Mouse (Mus musculus): Measurements from ENCODE around the gene Sirt5. TPM values are rescaled to one million over a fixed set of nuclear protein-coding genes. Genes with fewer than 3 reads are reported as not detected.

The Sirt5 gene
- polyA plus RNA-seq (2014; fragmentation: Nextera tagmentation; extraction: Ambion mirVana) = 14.8 and 18.2 TPM in 2 replicates

GRCm38 (mm10) chr13:43364985-43365824 lies at the start of gene Sirt5:
Sirt5 (plus strand) TSS chr13:43365496.
- Histone ChIP-seq H3K4me1 (ENCODE audit: control insufficient read depth, insufficient read depth, low read length) (no peaks in the 10 kb centered on the region), H3K27ac (replicated peaks; ENCODE audit: low read depth, low read length) (no peak within 1 kb of the TSS; the same call in 1 of the 2 replicates)

GRCm38 (mm10) chr13:43317411-43317810 lies 47.9 kb upstream of the Sirt5 start:
- H3K4me3 ChIP-seq (ENCODE audit: low read depth, low read length) = no peak overlapping the region
- H3K27ac ChIP-seq (replicated peaks; ENCODE audit: low read depth, low read length) = no peak overlapping the region
- H3K4me2 ChIP-seq (ENCODE audit: low read depth, low read length) = no peak overlapping the region
- H3K9me3 ChIP-seq (ENCODE audit: control insufficient read depth, low read length) = no peaks in the 10 kb centered on the region
- peak; percentile 53; the same call in 1 of the 2 replicates for ATAC-seq (ENCODE audit: low read depth)
- DNase-seq (ENCODE audit: low spot score) = peak; percentile 67
- 40% methylated on average over 5 of the region's 5 CpGs for WGBS
- no peaks in the 10 kb centered on the region for H3K27me3 ChIP-seq (replicated peaks; ENCODE audit: control insufficient read depth, insufficient read depth, low read length)
- H3K36me3 ChIP-seq (ENCODE audit: control insufficient read depth, insufficient read depth, low read length) = no peaks in the 10 kb centered on the region
- no peak overlapping the region for H3K9ac ChIP-seq (ENCODE audit: low read depth, low read length)
- H3K4me1 ChIP-seq (ENCODE audit: control insufficient read depth, insufficient read depth, low read length) = no peaks in the 10 kb centered on the region

More at GRCm38 (mm10) chr13:43364985-43365824, at the start of gene Sirt5:
- ATAC-seq (ENCODE audit: low read depth) = peak; percentile 97
- H3K4me3 ChIP-seq (ENCODE audit: low read depth, low read length) = peak within 1 kb of the TSS; percentile 62
- no peaks in the 10 kb centered on the region for H3K27me3 ChIP-seq (replicated peaks; ENCODE audit: control insufficient read depth, insufficient read depth, low read length)
- no peaks in the 10 kb centered on the region for H3K36me3 ChIP-seq (ENCODE audit: control insufficient read depth, insufficient read depth, low read length)
- 14% methylated on average over 41 of the region's 42 CpGs for WGBS
- peak within 1 kb of the TSS; percentile 79 for H3K4me2 ChIP-seq (ENCODE audit: low read depth, low read length)
- peak within 1 kb of the TSS; percentile 76 for H3K9ac ChIP-seq (ENCODE audit: low read depth, low read length)
- no peaks in the 10 kb centered on the region for H3K9me3 ChIP-seq (ENCODE audit: control insufficient read depth, low read length)
- peak; percentile 94 for DNase-seq (ENCODE audit: low spot score)

- DNase-seq (ENCODE audit: low spot score) (no peak), ATAC-seq (ENCODE audit: low read depth) (no peak)
- H3K4me3 ChIP-seq (ENCODE audit: low read depth, low read length) = no peak overlapping the region
- no peak overlapping the region for H3K4me2 ChIP-seq (ENCODE audit: low read depth, low read length)
- H3K9ac ChIP-seq (ENCODE audit: low read depth, low read length) = no peak overlapping the region
- WGBS = 76% methylated on average over 3 of the region's 3 CpGs
- no peaks in the 10 kb centered on the region for H3K27me3 ChIP-seq (replicated peaks; ENCODE audit: control insufficient read depth, insufficient read depth, low read length)
- no peaks in the 10 kb centered on the region for H3K9me3 ChIP-seq (ENCODE audit: control insufficient read depth, low read length)
- no peaks in the 10 kb centered on the region for H3K4me1 ChIP-seq (ENCODE audit: control insufficient read depth, insufficient read depth, low read length)
- no peaks in the 10 kb centered on the region for H3K36me3 ChIP-seq (ENCODE audit: control insufficient read depth, insufficient read depth, low read length)
- H3K27ac ChIP-seq (replicated peaks; ENCODE audit: low read depth, low read length) = no peak overlapping the region
Measured at GRCm38 (mm10) chr13:43319396-43319795, 45.9 kb upstream of the Sirt5 start.

GRCm38 (mm10) chr13:43321492-43321891 lies 43.8 kb upstream of the Sirt5 start:
- no peaks in the 10 kb centered on the region for H3K27me3 ChIP-seq (replicated peaks; ENCODE audit: control insufficient read depth, insufficient read depth, low read length)
- 73% methylated on average over 2 of the region's 2 CpGs for WGBS
- H3K4me1 ChIP-seq (ENCODE audit: control insufficient read depth, insufficient read depth, low read length) = no peaks in the 10 kb centered on the region
- H3K9ac ChIP-seq (ENCODE audit: low read depth, low read length) = no peak overlapping the region
- DNase-seq (ENCODE audit: low spot score) (no peak), ATAC-seq (ENCODE audit: low read depth) (no peak)
- no peaks in the 10 kb centered on the region for H3K36me3 ChIP-seq (ENCODE audit: control insufficient read depth, insufficient read depth, low read length)
- H3K27ac ChIP-seq (replicated peaks; ENCODE audit: low read depth, low read length) = no peak overlapping the region
- no peak overlapping the region for H3K4me3 ChIP-seq (ENCODE audit: low read depth, low read length)
- no peak overlapping the region for H3K4me2 ChIP-seq (ENCODE audit: low read depth, low read length)
- no peaks in the 10 kb centered on the region for H3K9me3 ChIP-seq (ENCODE audit: control insufficient read depth, low read length)

- Histone ChIP-seq H3K27ac (replicated peaks; ENCODE audit: low read depth, low read length) (no peak overlapping the region), H3K36me3 (ENCODE audit: control insufficient read depth, insufficient read depth, low read length) (no peaks in the 10 kb centered on the region), H3K27me3 (replicated peaks; ENCODE audit: control insufficient read depth, insufficient read depth, low read length) (no peaks in the 10 kb centered on the region), H3K4me2 (ENCODE audit: low read depth, low read length) (no peak overlapping the region), H3K9ac (ENCODE audit: low read depth, low read length) (no peak overlapping the region), H3K4me1 (ENCODE audit: control insufficient read depth, insufficient read depth, low read length) (no peaks in the 10 kb centered on the region), H3K4me3 (ENCODE audit: low read depth, low read length) (no peak overlapping the region), H3K9me3 (ENCODE audit: control insufficient read depth, low read length) (no peaks in the 10 kb centered on the region)
- WGBS = 81% methylated on average over 1 of the region's 1 CpGs
- ATAC-seq (ENCODE audit: low read depth) (0 out of 2 replicates have a peak, but pooled peaks have one; percentile 37), DNase-seq (ENCODE audit: low spot score) (no peak)
Measured at GRCm38 (mm10) chr13:43325427-43325826, 39.9 kb upstream of the Sirt5 start.

- H3K27ac ChIP-seq (replicated peaks; ENCODE audit: low read depth, low read length) = peak overlapping the region; percentile 46; the same call in 1 of the 2 replicates
- no peak overlapping the region for H3K4me3 ChIP-seq (ENCODE audit: low read depth, low read length)
- H3K27me3 ChIP-seq (replicated peaks; ENCODE audit: control insufficient read depth, insufficient read depth, low read length) = no peaks in the 10 kb centered on the region
- peak; percentile 60 for ATAC-seq (ENCODE audit: low read depth)
- H3K36me3 ChIP-seq (ENCODE audit: control insufficient read depth, insufficient read depth, low read length) = no peaks in the 10 kb centered on the region
- H3K9ac ChIP-seq (ENCODE audit: low read depth, low read length) = no peak overlapping the region
- no peaks in the 10 kb centered on the region for H3K9me3 ChIP-seq (ENCODE audit: control insufficient read depth, low read length)
- WGBS = 25% methylated on average over 11 of the region's 11 CpGs
- DNase-seq (ENCODE audit: low spot score) = peak; percentile 91
- H3K4me2 ChIP-seq (ENCODE audit: low read depth, low read length) = 0 out of 2 replicates have a peak overlapping the region, but pooled peaks have one; percentile 7
- H3K4me1 ChIP-seq (ENCODE audit: control insufficient read depth, insufficient read depth, low read length) = 0 out of 2 replicates have a peak, but pooled peaks cover 5% of the 10 kb centered on the region
Measured at GRCm38 (mm10) chr13:43331721-43332444, 33.4 kb upstream of the Sirt5 start.

GRCm38 (mm10) chr13:43332591-43332990 lies 32.7 kb upstream of the Sirt5 start:
- DNase-seq (ENCODE audit: low spot score) (peak; percentile 58), ATAC-seq (ENCODE audit: low read depth) (no peak)
- WGBS = 31% methylated on average over 7 of the region's 7 CpGs
- Histone ChIP-seq H3K36me3 (ENCODE audit: control insufficient read depth, insufficient read depth, low read length) (no peaks in the 10 kb centered on the region), H3K27me3 (replicated peaks; ENCODE audit: control insufficient read depth, insufficient read depth, low read length) (no peaks in the 10 kb centered on the region), H3K4me3 (ENCODE audit: low read depth, low read length) (no peak overlapping the region), H3K4me2 (ENCODE audit: low read depth, low read length) (no peak overlapping the region), H3K27ac (replicated peaks; ENCODE audit: low read depth, low read length) (no peak overlapping the region; the same call in 1 of the 2 replicates), H3K4me1 (ENCODE audit: control insufficient read depth, insufficient read depth, low read length) (0 out of 2 replicates have a peak, but pooled peaks cover 5% of the 10 kb centered on the region), H3K9ac (ENCODE audit: low read depth, low read length) (no peak overlapping the region), H3K9me3 (ENCODE audit: control insufficient read depth, low read length) (no peaks in the 10 kb centered on the region)

GRCm38 (mm10) chr13:43336425-43337221 lies 28.7 kb upstream of the Sirt5 start:
- Histone ChIP-seq H3K36me3 (ENCODE audit: control insufficient read depth, insufficient read depth, low read length) (no peaks in the 10 kb centered on the region), H3K27me3 (replicated peaks; ENCODE audit: control insufficient read depth, insufficient read depth, low read length) (no peaks in the 10 kb centered on the region), H3K4me3 (ENCODE audit: low read depth, low read length) (no peak overlapping the region), H3K4me2 (ENCODE audit: low read depth, low read length) (no peak overlapping the region), H3K4me1 (ENCODE audit: control insufficient read depth, insufficient read depth, low read length) (0 out of 2 replicates have a peak, but pooled peaks cover 10% of the 10 kb centered on the region), H3K9me3 (ENCODE audit: control insufficient read depth, low read length) (no peaks in the 10 kb centered on the region), H3K9ac (ENCODE audit: low read depth, low read length) (no peak overlapping the region), H3K27ac (replicated peaks; ENCODE audit: low read depth, low read length) (0 out of 2 replicates have a peak overlapping the region, but pooled peaks have one; percentile 1)
- DNase-seq (ENCODE audit: low spot score) (peak; percentile 70), ATAC-seq (ENCODE audit: low read depth) (peak; percentile 68)
- WGBS = 60% methylated on average over 12 of the region's 12 CpGs
